Mouse (Mus musculus): ENCODE measurements around the gene Kyat3. TPM values are rescaled to one million over a fixed set of nuclear protein-coding genes. Genes with fewer than 3 reads are reported as not detected.
A peak's percentile ranks its signal among the peaks of the same experiment; 100 is the strongest.

Kyat3 gene
- polyA plus RNA-seq, 2 experiments, result 5.1 to 8.4 TPM

DNA sequence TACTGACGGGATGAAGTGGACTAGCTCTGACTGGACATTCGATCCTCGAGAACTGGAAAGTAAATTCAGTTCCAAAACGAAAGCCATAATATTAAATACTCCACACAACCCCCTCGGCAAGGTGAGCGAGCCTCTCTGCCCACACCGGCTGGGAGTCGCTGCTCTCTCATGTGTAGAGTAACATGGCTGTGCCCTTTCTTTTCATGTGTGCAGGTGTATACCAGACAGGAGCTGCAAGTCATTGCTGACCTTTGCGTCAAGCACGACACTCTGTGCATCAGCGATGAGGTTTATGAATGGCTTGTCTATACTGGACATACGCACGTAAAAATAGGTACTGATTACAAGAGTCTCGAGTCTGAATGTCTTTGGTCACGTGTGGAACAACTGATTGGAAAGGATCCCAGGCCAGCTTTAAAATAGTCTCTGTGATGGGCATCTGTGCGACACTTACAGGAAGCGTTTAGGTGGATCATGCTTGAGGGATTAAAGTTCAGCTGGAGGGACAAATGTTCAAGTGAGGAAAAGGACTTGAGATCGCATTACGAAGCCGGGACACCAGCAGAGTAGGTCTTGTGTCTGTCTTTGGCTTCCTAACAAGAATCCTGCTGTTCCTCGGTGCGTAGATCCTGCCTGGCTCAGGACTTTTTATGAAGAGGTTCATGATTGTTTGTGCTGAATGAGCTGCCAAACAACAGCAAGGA, 25.3 kb downstream of the Kyat3 start:
- Histone ChIP-seq H3K9me3 (ENCODE audit: control insufficient read depth, low read length) (no peaks in the 10 kb centered on the region), H3K27me3 (ENCODE audit: control insufficient read depth, insufficient read depth, low read length) (no peaks in the 10 kb centered on the region), H3K4me2 (ENCODE audit: low read depth) (no peak overlapping the region), H3K27ac (no peak overlapping the region), H3K4me1 (replicated peaks; ENCODE audit: control insufficient read depth in 2 of 2, insufficient read depth in 2 of 2, low read length in 1 of 2) (no peaks in the 10 kb centered on the region), H3K36me3 (replicated peaks; ENCODE audit: control insufficient read depth, insufficient read depth, low read depth) (no peaks in the 10 kb centered on the region; the same call in 1 of the 2 replicates), H3K9ac (replicated peaks) (no peak overlapping the region), H3K4me3 (ENCODE audit: insufficient read depth in 1 of 2, low read depth in 2 of 2, low read length in 2 of 2) (no peak overlapping the region)
- WGBS (ENCODE audit: insufficient replicate concordance), result 77% methylated on average over 22 of the region's 22 CpGs
- TF ChIP-seq CTCF (IDR thresholded peaks at IDR 0.05; ENCODE audit: low read depth), result no peak
- no peak for TF ChIP-seq EP300 (IDR thresholded peaks at IDR 0.05; ENCODE audit: low read depth)
- DNase-seq (ENCODE audit: low read depth in 3 of 3, low spot score in 3 of 3), result no peak
- ATAC-seq (ENCODE audit: insufficient read depth), result no peak

DNA sequence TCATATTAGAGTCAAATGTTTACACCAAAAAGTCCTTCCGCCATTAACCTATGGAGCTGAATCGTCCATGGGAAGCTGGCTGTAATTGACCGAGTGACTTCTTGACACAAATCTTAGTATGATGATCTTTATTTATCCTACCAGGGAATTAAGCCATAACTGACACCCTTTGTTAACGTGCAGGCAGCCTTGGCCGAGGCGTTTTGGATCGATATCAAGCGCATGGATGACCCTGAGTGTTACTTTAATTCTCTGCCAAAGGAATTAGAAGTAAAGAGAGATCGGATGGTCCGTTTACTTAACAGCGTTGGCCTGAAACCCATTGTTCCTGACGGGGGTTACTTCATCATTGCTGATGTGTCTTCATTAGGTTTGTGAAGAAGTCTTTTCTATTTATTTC, 33.4 kb downstream of the Kyat3 start:
- no peak overlapping the region for H3K4me2 ChIP-seq (ENCODE audit: low read depth)
- H3K9me3 ChIP-seq (ENCODE audit: control insufficient read depth, low read length), result no peaks in the 10 kb centered on the region
- DNase-seq (ENCODE audit: low read depth in 3 of 3, low spot score in 3 of 3) (no peak), ATAC-seq (ENCODE audit: insufficient read depth) (no peak)
- H3K27ac ChIP-seq, result no peak overlapping the region
- no peaks in the 10 kb centered on the region for H3K4me1 ChIP-seq (replicated peaks; ENCODE audit: control insufficient read depth in 2 of 2, insufficient read depth in 2 of 2, low read length in 1 of 2)
- no peaks in the 10 kb centered on the region for H3K36me3 ChIP-seq (replicated peaks; ENCODE audit: control insufficient read depth, insufficient read depth, low read depth)
- TF ChIP-seq CTCF (IDR thresholded peaks at IDR 0.05; ENCODE audit: low read depth), result no peak
- TF ChIP-seq EP300 (IDR thresholded peaks at IDR 0.05; ENCODE audit: low read depth), result no peak
- no peaks in the 10 kb centered on the region for H3K27me3 ChIP-seq (ENCODE audit: control insufficient read depth, insufficient read depth, low read length)
- no peak overlapping the region for H3K4me3 ChIP-seq (ENCODE audit: insufficient read depth in 1 of 2, low read depth in 2 of 2, low read length in 2 of 2)
- no peak overlapping the region for H3K9ac ChIP-seq (replicated peaks)
- 77% methylated on average over 12 of the region's 12 CpGs for WGBS (ENCODE audit: insufficient replicate concordance)

DNA sequence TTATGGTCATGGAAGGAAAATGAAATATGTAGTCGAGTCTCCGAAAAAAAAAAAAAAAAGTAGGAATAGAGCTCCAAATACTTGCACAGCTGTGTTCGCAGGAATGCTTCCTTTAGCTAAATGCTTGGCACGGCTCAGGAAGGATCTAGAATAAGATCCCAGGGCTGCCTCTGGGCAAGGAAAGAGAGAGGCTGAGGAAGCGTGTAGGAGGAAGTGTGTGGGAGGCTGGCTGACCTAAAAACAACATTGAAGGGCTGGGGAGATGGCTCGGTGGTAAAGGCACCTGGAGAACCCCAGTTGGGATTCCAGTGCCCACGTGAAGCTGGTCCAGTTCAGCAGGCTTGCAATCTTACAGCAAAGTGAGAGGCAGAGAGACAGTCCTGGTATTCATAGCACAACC, 40.0 kb downstream of the Kyat3 start:
- H3K27ac ChIP-seq, result no peak overlapping the region
- no peaks in the 10 kb centered on the region; a peak in 1 of 4 replicates for H3K4me1 ChIP-seq (replicated peaks; ENCODE audit: control insufficient read depth in 2 of 2, insufficient read depth in 2 of 2, low read length in 1 of 2)
- H3K4me2 ChIP-seq (ENCODE audit: low read depth), result no peak overlapping the region
- DNase-seq (ENCODE audit: low read depth in 3 of 3, low spot score in 3 of 3) (no peak), ATAC-seq (ENCODE audit: insufficient read depth) (no peak)
- H3K9me3 ChIP-seq (ENCODE audit: control insufficient read depth, low read length), result no peaks in the 10 kb centered on the region
- TF ChIP-seq EP300 (IDR thresholded peaks at IDR 0.05; ENCODE audit: low read depth) (no peak), CTCF (IDR thresholded peaks at IDR 0.05; ENCODE audit: low read depth) (no peak)
- no peaks in the 10 kb centered on the region for H3K27me3 ChIP-seq (ENCODE audit: control insufficient read depth, insufficient read depth, low read length)
- H3K36me3 ChIP-seq (replicated peaks; ENCODE audit: control insufficient read depth, insufficient read depth, low read depth), result no peaks in the 10 kb centered on the region
- H3K4me3 ChIP-seq (ENCODE audit: insufficient read depth in 1 of 2, low read depth in 2 of 2, low read length in 2 of 2), result no peak overlapping the region
- 57% methylated on average over 7 of the region's 7 CpGs for WGBS (ENCODE audit: insufficient replicate concordance)
- no peak overlapping the region for H3K9ac ChIP-seq (replicated peaks)

DNA sequence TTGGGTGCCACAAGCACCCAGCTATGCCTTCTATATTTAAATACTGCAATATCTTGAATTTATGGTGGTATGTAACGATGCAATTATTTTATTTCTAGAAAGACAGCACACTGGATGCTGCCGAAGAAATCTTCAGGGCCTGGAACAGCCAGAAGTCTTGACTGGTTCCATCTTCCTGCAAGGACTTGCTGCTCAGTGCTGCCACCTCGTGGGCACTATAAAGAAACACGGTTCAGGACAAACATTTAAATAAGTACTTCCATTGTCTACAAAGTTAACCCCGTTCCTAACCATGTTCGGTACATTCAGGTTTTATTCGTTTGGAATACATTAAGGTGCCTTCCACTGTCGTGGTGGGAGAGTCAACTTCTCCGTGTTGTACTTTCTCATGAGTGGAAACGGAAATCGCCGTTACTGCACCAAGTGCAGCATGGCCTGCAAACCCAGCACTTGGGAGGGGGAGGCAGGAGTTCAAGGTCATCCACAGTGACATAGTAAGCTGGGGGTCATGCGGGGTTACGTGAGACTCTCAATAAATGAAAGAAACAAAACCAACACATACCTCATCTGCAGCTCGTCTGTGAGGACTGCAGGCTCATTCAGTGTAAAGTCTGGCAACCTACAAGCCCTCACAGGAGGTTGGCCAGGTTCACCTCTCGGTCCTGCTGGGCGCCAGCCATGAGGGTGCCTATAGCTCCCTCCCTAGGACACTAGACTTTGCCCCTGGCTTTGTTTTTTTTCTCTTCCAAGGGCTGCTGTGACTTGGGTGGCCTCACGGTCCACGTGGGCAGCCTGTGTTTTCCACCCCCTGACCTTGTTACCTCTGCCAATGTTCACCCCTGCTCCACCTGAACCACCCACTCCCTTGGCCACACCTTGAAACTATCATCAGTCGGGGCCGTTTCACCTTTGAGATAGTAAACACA, 43.4 kb downstream of the Kyat3 start:
- TF ChIP-seq CTCF (IDR thresholded peaks at IDR 0.05; ENCODE audit: low read depth) (peak; percentile 91), EP300 (IDR thresholded peaks at IDR 0.05; ENCODE audit: low read depth) (no peak)
- Histone ChIP-seq H3K27ac (no peak overlapping the region; the same call in 1 of the 2 replicates), H3K4me3 (ENCODE audit: insufficient read depth in 1 of 2, low read depth in 2 of 2, low read length in 2 of 2) (no peak overlapping the region), H3K4me2 (ENCODE audit: low read depth) (no peak overlapping the region), H3K4me1 (replicated peaks; ENCODE audit: control insufficient read depth in 2 of 2, insufficient read depth in 2 of 2, low read length in 1 of 2) (no peaks in the 10 kb centered on the region; a peak in 1 of 4 replicates), H3K9me3 (ENCODE audit: control insufficient read depth, low read length) (no peaks in the 10 kb centered on the region), H3K9ac (replicated peaks) (no peak overlapping the region), H3K27me3 (ENCODE audit: control insufficient read depth, insufficient read depth, low read length) (no peaks in the 10 kb centered on the region), H3K36me3 (replicated peaks; ENCODE audit: control insufficient read depth, insufficient read depth, low read depth) (no peaks in the 10 kb centered on the region)
- 48% methylated on average over 21 of the region's 21 CpGs for WGBS (ENCODE audit: insufficient replicate concordance)
- DNase-seq (ENCODE audit: low read depth in 3 of 3, low spot score in 3 of 3) (peak in 2 of 3 experiments; percentile 41 to 50), ATAC-seq (ENCODE audit: insufficient read depth) (peak; percentile 60)

DNA sequence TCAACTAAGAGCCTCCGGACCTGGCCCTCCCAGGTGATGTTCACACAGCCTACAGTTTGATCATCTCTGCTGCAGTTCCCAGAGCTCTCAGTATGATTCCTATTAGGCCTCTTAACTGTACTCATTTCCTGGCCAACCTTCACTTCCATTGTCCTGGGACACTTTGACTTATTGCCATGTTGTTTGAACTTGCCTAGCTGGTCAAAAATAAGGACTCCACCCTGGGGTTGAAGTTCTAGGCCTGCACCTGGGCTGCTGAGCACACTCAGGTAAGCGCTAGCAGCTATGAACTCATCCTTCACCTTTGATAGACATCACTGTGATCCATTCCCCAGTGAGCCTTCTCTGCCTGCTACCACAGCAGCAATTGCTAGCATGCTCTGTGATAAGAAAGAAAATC, 44.2 kb downstream of the Kyat3 start:
- no peak overlapping the region for H3K27ac ChIP-seq
- H3K9me3 ChIP-seq (ENCODE audit: control insufficient read depth, low read length), result no peaks in the 10 kb centered on the region
- TF ChIP-seq CTCF (IDR thresholded peaks at IDR 0.05; ENCODE audit: low read depth) (no peak), EP300 (IDR thresholded peaks at IDR 0.05; ENCODE audit: low read depth) (no peak)
- ATAC-seq (ENCODE audit: insufficient read depth), result 0 out of 2 replicates have a peak, but pooled peaks have one; percentile 5
- H3K36me3 ChIP-seq (replicated peaks; ENCODE audit: control insufficient read depth, insufficient read depth, low read depth), result no peaks in the 10 kb centered on the region
- no peak overlapping the region for H3K9ac ChIP-seq (replicated peaks)
- no peak overlapping the region for H3K4me3 ChIP-seq (ENCODE audit: insufficient read depth in 1 of 2, low read depth in 2 of 2, low read length in 2 of 2)
- H3K4me2 ChIP-seq (ENCODE audit: low read depth), result no peak overlapping the region
- no peaks in the 10 kb centered on the region; a peak in 1 of 4 replicates for H3K4me1 ChIP-seq (replicated peaks; ENCODE audit: control insufficient read depth in 2 of 2, insufficient read depth in 2 of 2, low read length in 1 of 2)
- no peaks in the 10 kb centered on the region for H3K27me3 ChIP-seq (ENCODE audit: control insufficient read depth, insufficient read depth, low read length)
- DNase-seq (ENCODE audit: low read depth in 3 of 3, low spot score in 3 of 3), result no peak
- 64% methylated on average over 2 of the region's 2 CpGs for WGBS (ENCODE audit: insufficient replicate concordance)
